Mouse (Mus musculus): Measurements from ENCODE around the gene Lacc1. TPM values are rescaled to one million over a fixed set of nuclear protein-coding genes. Genes with fewer than 3 reads are reported as not detected.

The Lacc1 gene
- 1.4 TPM for total RNA-seq (2023)

DNA sequence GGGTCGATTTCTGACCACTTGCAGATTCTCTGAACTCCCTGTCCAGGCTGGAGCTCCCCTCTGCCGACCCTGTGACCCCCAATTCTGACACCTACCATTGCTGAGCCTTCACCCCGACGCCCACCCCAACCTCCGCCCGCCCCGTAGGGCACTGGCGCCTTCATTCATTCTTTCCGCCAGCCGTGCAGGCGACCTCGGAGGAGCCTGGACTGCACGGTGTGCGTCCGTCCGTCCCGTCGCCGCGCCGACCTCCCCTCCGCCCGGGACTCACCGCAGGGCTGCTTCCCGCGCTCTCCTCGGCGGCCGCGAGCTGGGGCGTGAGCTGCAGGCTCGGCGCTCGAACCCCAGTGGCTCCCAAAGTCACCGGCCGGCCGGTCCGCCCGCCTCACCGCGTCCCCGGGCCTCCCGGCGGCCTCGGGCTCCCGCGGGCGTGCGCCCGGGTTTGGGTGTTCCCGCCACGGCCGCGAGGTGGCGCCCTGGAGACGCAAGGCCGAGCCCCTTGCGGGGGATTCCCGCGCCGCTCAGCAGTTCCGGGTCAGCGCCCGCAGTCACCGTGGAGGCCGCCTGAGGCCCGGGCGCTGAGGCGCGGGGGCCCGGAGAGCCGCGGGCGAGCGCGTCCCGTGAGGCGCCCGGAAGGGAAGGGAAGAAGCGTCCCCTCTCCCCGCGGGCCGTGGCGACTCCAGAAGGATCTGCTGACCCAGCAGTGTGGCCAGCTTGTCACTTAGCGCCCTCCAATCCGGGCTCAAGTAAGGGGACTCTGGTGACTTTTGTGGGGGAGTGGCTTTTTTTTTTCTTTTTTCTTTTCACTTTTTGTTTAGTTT lies at the start of gene Lacc1, which contains the start of gene Ccdc122:
Lacc1 (minus strand) TSS at position 679 of the 821 bp plus-strand sequence.
Ccdc122 (plus strand) TSS at position 547 of the 821 bp plus-strand sequence.

Other genes starting within 250 kb of the Lacc1 start
- 0.43 TPM for gene Ccdc122, start 132 bp downstream of the Lacc1 start, total RNA-seq (2023)
- gene Enox1, start 119.9 kb upstream of the Lacc1 start, total RNA-seq (2023) = 0.43 TPM

Measured in CD8-positive naive resting alpha-beta T cell, adult 57 days (primary cell).